Mouse (Mus musculus): Measurements from ENCODE around the gene Yif1a. TPM values are rescaled to one million over a fixed set of nuclear protein-coding genes. Genes with fewer than 3 reads are reported as not detected.
A peak's percentile ranks its signal among the peaks of the same experiment; 100 is the strongest.

The Yif1a gene
- polyA plus RNA-seq (2012; fragmentation: generic; extraction: Trizol): 115 TPM

DNA sequence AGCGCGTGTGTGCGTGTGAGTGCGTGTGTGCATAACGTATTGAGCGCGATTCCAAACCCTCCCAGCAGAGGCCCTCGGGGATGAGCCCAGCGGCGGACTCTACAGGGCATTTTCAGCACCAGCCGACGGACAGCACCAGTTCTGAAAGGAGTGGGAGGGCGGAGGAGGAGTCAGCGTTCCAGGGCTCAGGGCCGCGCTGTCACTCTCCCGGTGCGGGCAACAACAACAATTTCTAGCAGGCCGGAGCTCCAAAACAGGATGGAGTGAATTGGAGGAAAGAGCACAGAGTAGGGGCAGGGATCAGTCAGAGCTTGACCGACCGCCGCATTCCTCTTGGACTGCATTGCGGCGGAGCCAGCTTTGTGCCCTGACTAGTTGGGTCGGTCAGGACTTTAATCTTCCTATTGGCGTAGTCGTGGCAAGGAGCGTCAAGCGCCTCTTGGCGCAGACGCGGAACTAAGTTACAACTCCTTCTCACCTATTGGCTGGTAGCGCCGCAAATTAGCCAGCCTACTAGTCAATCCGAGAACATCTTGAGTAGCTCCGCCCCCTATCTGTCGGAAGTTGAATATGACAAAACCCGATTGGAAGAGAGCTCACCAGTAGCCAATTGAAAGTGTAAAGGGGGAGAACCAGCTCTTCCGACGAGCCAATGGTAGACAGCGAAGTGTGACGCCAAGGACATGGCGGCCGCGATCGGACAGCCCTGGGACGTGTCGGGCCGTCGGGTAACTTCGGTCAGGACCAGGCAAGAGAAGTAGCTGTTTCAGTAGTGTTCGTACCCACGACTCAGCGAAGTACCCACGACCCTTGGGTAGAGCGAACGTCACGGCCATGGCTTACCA, at the start of gene Yif1a:
TSS of gene Yif1a (plus strand) at position 655 of the 845 bp plus-strand sequence.
- no peaks in the 10 kb centered on the region for H3K27me3 ChIP-seq (ENCODE audit: control insufficient read depth, insufficient read depth, insufficient read length)
- peak within 1 kb of the TSS; percentile 60 for H3K4me3 ChIP-seq
- no peaks in the 10 kb centered on the region for H3K36me3 ChIP-seq (ENCODE audit: control insufficient read depth, insufficient read depth)
- TF ChIP-seq POLR2A (IDR thresholded peaks at IDR 0.05; ENCODE audit: insufficient read length, low read depth): peak; percentile 91
- peak; percentile 88 for TF ChIP-seq REST (IDR thresholded peaks at IDR 0.05; ENCODE audit: insufficient read depth, insufficient read length)
- TF ChIP-seq POLR2AphosphoS2 (IDR thresholded peaks at IDR 0.05; ENCODE audit: insufficient read length, low read depth): peak; percentile 90
- TF ChIP-seq MYOD1 (IDR thresholded peaks at IDR 0.05; ENCODE audit: control insufficient read depth in 1 of 3, insufficient read length in 2 of 3, low read depth in 2 of 3): no peak
- no peak for TF ChIP-seq TCF12 (IDR thresholded peaks at IDR 0.05; ENCODE audit: insufficient read depth, poor library complexity, severe bottlenecking)
- no peaks in the 10 kb centered on the region for H3K79me2 ChIP-seq (ENCODE audit: control insufficient read depth, insufficient read depth)
- H3K4me2 ChIP-seq (ENCODE audit: low read depth): peak within 1 kb of the TSS; percentile 77
- H3ac ChIP-seq (ENCODE audit: control insufficient read depth, insufficient read length): peak within 1 kb of the TSS; percentile 44

GRCm38 (mm10) chr19:5038709-5039156, 49.6 kb upstream of the Yif1a start, which contains the start of the genes B4gat1 and AC124502.3:
Gene B4gat1 (plus strand): TSS chr19:5038826.
Gene AC124502.3 (plus strand): TSS chr19:5038891.
- Histone ChIP-seq H3K36me3 (ENCODE audit: control insufficient read depth, insufficient read depth) (no peaks in the 10 kb centered on the region), H3K27me3 (ENCODE audit: control insufficient read depth, insufficient read depth, insufficient read length) (no peaks in the 10 kb centered on the region), H3K4me2 (ENCODE audit: low read depth) (peak within 1 kb of the TSS; percentile 83), H3ac (ENCODE audit: control insufficient read depth, insufficient read length) (peak within 1 kb of the TSS; percentile 63), H3K79me2 (ENCODE audit: control insufficient read depth, insufficient read depth) (peaks cover 32% of the 10 kb centered on the region), H3K4me3 (peak within 1 kb of the TSS; percentile 89)
- no peak for TF ChIP-seq E2F4 (IDR thresholded peaks at IDR 0.05; ENCODE audit: insufficient read depth)
- TF ChIP-seq POLR2AphosphoS2 (IDR thresholded peaks at IDR 0.05; ENCODE audit: insufficient read length, low read depth): peak; percentile 84
- TF ChIP-seq MYOD1 (IDR thresholded peaks at IDR 0.05; ENCODE audit: control insufficient read depth in 1 of 3, insufficient read length in 2 of 3, low read depth in 2 of 3): peak in 1 of 3 experiments; percentile 11
- no peak for TF ChIP-seq TCF3 (IDR thresholded peaks at IDR 0.05; ENCODE audit: insufficient read length, low read depth)
- peak in 2 of 3 experiments; percentile 42 to 58 for TF ChIP-seq MYOG (IDR thresholded peaks at IDR 0.05; ENCODE audit: control insufficient read depth in 1 of 3, insufficient read depth in 1 of 3, insufficient read length in 2 of 3, low read depth in 2 of 3)
- TF ChIP-seq TCF12 (IDR thresholded peaks at IDR 0.05; ENCODE audit: insufficient read depth, poor library complexity, severe bottlenecking): no peak
- peak; percentile 90 for TF ChIP-seq POLR2A (IDR thresholded peaks at IDR 0.05; ENCODE audit: insufficient read length, low read depth)
- TF ChIP-seq CEBPB (IDR thresholded peaks at IDR 0.05; ENCODE audit: insufficient read depth, poor library complexity, severe bottlenecking): no peak
- no peak for TF ChIP-seq MAX (IDR thresholded peaks at IDR 0.05; ENCODE audit: low read depth)
- TF ChIP-seq USF1 (IDR thresholded peaks at IDR 0.05; ENCODE audit: low read depth): no peak
- TF ChIP-seq REST (IDR thresholded peaks at IDR 0.05; ENCODE audit: insufficient read depth, insufficient read length): no peak
- peak; percentile 28 for TF ChIP-seq SRF (IDR thresholded peaks at IDR 0.05; ENCODE audit: control insufficient read depth, insufficient read length, low read depth)

- H3K27me3 ChIP-seq (ENCODE audit: control insufficient read depth, insufficient read depth, insufficient read length): no peaks in the 10 kb centered on the region
- H3K4me3 ChIP-seq: peak overlapping the region; percentile 89
- H3K79me2 ChIP-seq (ENCODE audit: control insufficient read depth, insufficient read depth): peaks cover 32% of the 10 kb centered on the region
- TF ChIP-seq USF1 (IDR thresholded peaks at IDR 0.05; ENCODE audit: low read depth) (no peak), MYOD1 (IDR thresholded peaks at IDR 0.05; ENCODE audit: control insufficient read depth in 1 of 3, insufficient read length in 2 of 3, low read depth in 2 of 3) (peak in 1 of 3 experiments; percentile 47), MYOG (IDR thresholded peaks at IDR 0.05; ENCODE audit: control insufficient read depth in 1 of 3, insufficient read depth in 1 of 3, insufficient read length in 2 of 3, low read depth in 2 of 3) (peak in 1 of 3 experiments; percentile 31)
- peak overlapping the region; percentile 63 for H3ac ChIP-seq (ENCODE audit: control insufficient read depth, insufficient read length)
- H3K36me3 ChIP-seq (ENCODE audit: control insufficient read depth, insufficient read depth): no peaks in the 10 kb centered on the region
- peak overlapping the region; percentile 83 for H3K4me2 ChIP-seq (ENCODE audit: low read depth)
Observed at GRCm38 (mm10) chr19:5039301-5040114, 48.8 kb upstream of the Yif1a start.

DNA sequence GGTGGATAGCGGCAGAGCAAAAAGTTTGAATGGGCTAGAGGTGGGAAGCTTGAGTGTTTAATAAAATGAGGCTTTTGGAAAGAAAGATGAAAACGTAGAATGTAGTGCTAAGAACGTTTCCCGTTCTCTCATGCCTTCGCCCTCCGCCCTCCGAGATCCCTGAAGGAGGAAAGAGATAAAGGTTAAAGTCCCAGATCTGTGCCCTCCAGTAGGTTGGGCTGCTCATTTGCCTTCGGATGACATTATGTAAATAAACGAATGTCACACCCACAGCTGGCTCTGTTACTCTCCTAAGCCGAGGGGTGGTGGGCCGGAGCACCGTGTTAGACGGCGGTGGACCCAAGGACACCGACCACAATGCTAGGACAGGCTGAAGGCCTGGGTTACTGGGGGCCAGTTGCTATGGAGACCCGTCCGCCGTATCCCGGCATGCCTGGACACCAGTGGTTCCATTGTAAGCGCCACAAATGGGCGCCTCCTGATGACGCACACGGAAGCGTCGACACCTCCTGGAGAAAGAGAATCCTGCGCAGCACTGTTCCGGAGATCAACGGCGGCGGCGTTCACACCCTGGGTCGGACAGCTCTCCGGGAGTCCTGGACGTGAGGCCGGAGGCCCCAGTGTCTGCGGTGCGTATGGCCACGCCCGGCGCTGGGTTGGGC, 47.3 kb upstream of the Yif1a start, which contains the start of gene Brms1:
TSS of gene Brms1 (plus strand) at position 493 of the 662 bp plus-strand sequence.
- Histone ChIP-seq H3ac (ENCODE audit: control insufficient read depth, insufficient read length) (peak within 1 kb of the TSS; percentile 13), H3K27me3 (ENCODE audit: control insufficient read depth, insufficient read depth, insufficient read length) (no peaks in the 10 kb centered on the region), H3K79me2 (ENCODE audit: control insufficient read depth, insufficient read depth) (peaks cover 32% of the 10 kb centered on the region), H3K4me2 (ENCODE audit: low read depth) (peak within 1 kb of the TSS; percentile 90), H3K4me3 (peak within 1 kb of the TSS; percentile 89), H3K36me3 (ENCODE audit: control insufficient read depth, insufficient read depth) (no peaks in the 10 kb centered on the region)
- TF ChIP-seq SRF (IDR thresholded peaks at IDR 0.05; ENCODE audit: control insufficient read depth, insufficient read length, low read depth) (peak; percentile 89), MYOD1 (IDR thresholded peaks at IDR 0.05; ENCODE audit: control insufficient read depth in 1 of 3, insufficient read length in 2 of 3, low read depth in 2 of 3) (no peak), REST (IDR thresholded peaks at IDR 0.05; ENCODE audit: insufficient read depth, insufficient read length) (no peak), TCF12 (IDR thresholded peaks at IDR 0.05; ENCODE audit: insufficient read depth, poor library complexity, severe bottlenecking) (no peak), CEBPB (IDR thresholded peaks at IDR 0.05; ENCODE audit: insufficient read depth, poor library complexity, severe bottlenecking) (no peak), MYOG (IDR thresholded peaks at IDR 0.05; ENCODE audit: control insufficient read depth in 1 of 3, insufficient read depth in 1 of 3, insufficient read length in 2 of 3, low read depth in 2 of 3) (no peak), POLR2AphosphoS2 (IDR thresholded peaks at IDR 0.05; ENCODE audit: insufficient read length, low read depth) (peak; percentile 63), E2F4 (IDR thresholded peaks at IDR 0.05; ENCODE audit: insufficient read depth) (no peak), POLR2A (IDR thresholded peaks at IDR 0.05; ENCODE audit: insufficient read length, low read depth) (peak; percentile 63), TCF3 (IDR thresholded peaks at IDR 0.05; ENCODE audit: insufficient read length, low read depth) (no peak), MAX (IDR thresholded peaks at IDR 0.05; ENCODE audit: low read depth) (no peak), USF1 (IDR thresholded peaks at IDR 0.05; ENCODE audit: low read depth) (no peak)
